Mouse (Mus musculus) forebrain, embryonic 15.5 days (tissue): ENCODE results near the gene Nmrk2. TPM values are rescaled to one million over a fixed set of nuclear protein-coding genes. Genes with fewer than 3 reads are reported as not detected.
"Not testable (repeated sequence)": the region's sequence is repeated elsewhere in the genome, so short reads cannot be mapped to it uniquely, and the experiment has no call there.

Experiments used
- ATAC-seq: fragments of 200-750 bp; cut with Nextera tagmentation; replicated peaks from 2 replicates; pipeline ENCODE4 v1.8.0; 2017; ENCODE audit warnings: mild to moderate bottlenecking, moderate TSS enrichment, moderate library complexity
- H3K27ac ChIP-seq: fragments of 300-500 bp; sonication (generic); replicated peaks from 2 replicates; pipeline ENCODE4 v1.5.1; 2015; ENCODE audit warnings: mild to moderate bottlenecking, inconsistent platforms
- H3K27me3 ChIP-seq: fragments of 300-500 bp; sonication (generic); 2 replicates; pipeline ENCODE4 v1.6.1; 2015; ENCODE audit warnings: inconsistent platforms
- H3K36me3 ChIP-seq: fragments of 300-500 bp; sonication (generic); 2 replicates; pipeline ENCODE4 v1.6.1; 2015; ENCODE audit warnings: mild to moderate bottlenecking, inconsistent platforms
- H3K4me1 ChIP-seq: fragments of 300-500 bp; sonication (generic); 2 replicates; pipeline ENCODE4 v1.6.1; 2015; ENCODE audit warnings: inconsistent platforms
- H3K4me2 ChIP-seq: fragments of 300-500 bp; sonication (generic); replicated peaks from 2 replicates; pipeline ENCODE4 v1.6.1; 2015; ENCODE audit warnings: mild to moderate bottlenecking, inconsistent platforms
- H3K4me3 ChIP-seq: fragments of 300-500 bp; sonication (generic); 2 replicates; pipeline ENCODE4 v1.5.1; 2015; ENCODE audit warnings: mild to moderate bottlenecking, inconsistent platforms
- H3K9ac ChIP-seq: fragments of 300-500 bp; sonication (generic); replicated peaks from 2 replicates; pipeline ENCODE4 v1.6.1; 2015; ENCODE audit warnings: mild to moderate bottlenecking, inconsistent platforms
- H3K9me3 ChIP-seq: fragments of 300-500 bp; sonication (generic); 2 replicates; pipeline ENCODE4 v1.6.1; 2016; ENCODE audit warnings: inconsistent platforms
- WGBS: fragments of 180-500 bp; shearing (Covaris S2); methylation state at CpG from one replicate; pipeline ENCODE4 v1.1.7; 2015; ENCODE audit warnings: mixed read lengths; 5-methylcytosine and 5-hydroxymethylcytosine counted together
- polyA plus RNA-seq: library from polyadenylated mRNA; unstranded; fragments of >200 nt; fragmentation: Nextera tagmentation; extraction: Ambion mirVana; gene quantifications from 2 replicates; pipeline ENCODE4 v1.2.1, GENCODE M21; 2015

Gene Nmrk2
- polyA plus RNA-seq, 1 experiment from 2014 or later, result 0.11 TPM

- 8% methylated on average over 29 of the region's 29 CpGs for WGBS
- Histone ChIP-seq H3K27ac (peak within 1 kb of the TSS; percentile 33; the same call in 1 of the 2 replicates), H3K4me3 (peak within 1 kb of the TSS; percentile 70), H3K4me1 (peaks cover 44% of the 10 kb centered on the region), H3K9ac (peak within 1 kb of the TSS; percentile 71), H3K27me3 (no peaks in the 10 kb centered on the region), H3K9me3 (no peaks in the 10 kb centered on the region), H3K4me2 (peak within 1 kb of the TSS; percentile 59), H3K36me3 (no peaks in the 10 kb centered on the region)
- ATAC-seq, result peak; percentile 62
Measured at GRCm38 (mm10) chr10:81232580-81233225, 30.9 kb upstream of the Nmrk2 start, which contains the start of gene Zfr2. TSS of gene Zfr2 (plus strand) at chr10:81233155.

- Histone ChIP-seq H3K27ac (peak overlapping the region; percentile 94), H3K9ac (no peak overlapping the region; the same call in 1 of the 2 replicates), H3K36me3 (no peaks in the 10 kb centered on the region), H3K4me2 (peak overlapping the region; percentile 76), H3K27me3 (no peaks in the 10 kb centered on the region), H3K4me1 (peaks cover 48% of the 10 kb centered on the region), H3K9me3 (no peaks in the 10 kb centered on the region), H3K4me3 (peak overlapping the region; percentile 69)
- no peak for ATAC-seq
- WGBS, result 46% methylated on average over 7 of the region's 7 CpGs
Measured at GRCm38 (mm10) chr10:81231436-81231835, 29.6 kb upstream of the Nmrk2 start.

- no peaks in the 10 kb centered on the region for H3K9me3 ChIP-seq
- H3K4me1 ChIP-seq, result peaks cover 48% of the 10 kb centered on the region
- ATAC-seq, result peak; percentile 93
Measured at GRCm38 (mm10) chr10:81230438-81231332, 28.8 kb upstream of the Nmrk2 start, which contains the start of gene Atcay. TSS of gene Atcay (minus strand) at chr10:81230833.

GRCm38 (mm10) chr10:81229735-81230437, 28.0 kb upstream of the Nmrk2 start:
- Histone ChIP-seq H3K4me1 (peaks cover 48% of the 10 kb centered on the region), H3K36me3 (0 out of 2 replicates have a peak, but pooled peaks cover 4% of the 10 kb centered on the region), H3K27ac (peak overlapping the region; percentile 94), H3K9ac (peak overlapping the region; percentile 89), H3K27me3 (no peaks in the 10 kb centered on the region), H3K4me3 (peak overlapping the region; percentile 69), H3K9me3 (no peaks in the 10 kb centered on the region), H3K4me2 (peak overlapping the region; percentile 76)
- peak; percentile 13 for ATAC-seq
- WGBS, result 9% methylated on average over 20 of the region's 20 CpGs

More at GRCm38 (mm10) chr10:81230438-81231332, 28.8 kb upstream of the Nmrk2 start, which contains the start of gene Atcay:
- Histone ChIP-seq H3K4me2 (peak within 1 kb of the TSS; percentile 76), H3K4me3 (peak within 1 kb of the TSS; percentile 69), H3K27ac (peak within 1 kb of the TSS; percentile 94), H3K27me3 (no peaks in the 10 kb centered on the region), H3K36me3 (0 out of 2 replicates have a peak, but pooled peaks cover 3% of the 10 kb centered on the region), H3K9ac (peak within 1 kb of the TSS; percentile 89)
- WGBS, result 2% methylated on average over 27 of the region's 27 CpGs

GRCm38 (mm10) chr10:81223731-81224130, 21.9 kb upstream of the Nmrk2 start:
- peaks cover 46% of the 10 kb centered on the region for H3K36me3 ChIP-seq
- 67% methylated on average over 2 of the region's 2 CpGs for WGBS
- not testable (repeated sequence) for H3K4me3 ChIP-seq

GRCm38 (mm10) chr10:81221402-81222015, 19.7 kb upstream of the Nmrk2 start:
- ATAC-seq, result no peak

More at GRCm38 (mm10) chr10:81223731-81224130, 21.9 kb upstream of the Nmrk2 start:
- ATAC-seq, H3K9ac ChIP-seq, H3K9me3 ChIP-seq, H3K27ac ChIP-seq, H3K27me3 ChIP-seq, H3K4me2 ChIP-seq: not testable (repeated sequence)
- peaks cover 15% of the 10 kb centered on the region for H3K4me1 ChIP-seq

GRCm38 (mm10) chr10:81217964-81218363, 16.1 kb upstream of the Nmrk2 start:
- Histone ChIP-seq H3K4me3 (no peak overlapping the region), H3K9me3 (no peaks in the 10 kb centered on the region), H3K9ac (no peak overlapping the region), H3K27me3 (no peaks in the 10 kb centered on the region), H3K36me3 (peaks cover 77% of the 10 kb centered on the region), H3K27ac (no peak overlapping the region), H3K4me2 (no peak overlapping the region), H3K4me1 (no peaks in the 10 kb centered on the region)
- ATAC-seq, result peak; percentile 36; the same call in 1 of the 2 replicates
- WGBS, result 36% methylated on average over 7 of the region's 7 CpGs

More at GRCm38 (mm10) chr10:81221402-81222015, 19.7 kb upstream of the Nmrk2 start:
- no peaks in the 10 kb centered on the region for H3K27me3 ChIP-seq
- H3K27ac ChIP-seq, result no peak overlapping the region
- peaks cover 62% of the 10 kb centered on the region for H3K36me3 ChIP-seq
- no peaks in the 10 kb centered on the region for H3K4me1 ChIP-seq
- WGBS, result 91% methylated on average over 5 of the region's 5 CpGs
- H3K9ac ChIP-seq, result no peak overlapping the region
- no peaks in the 10 kb centered on the region for H3K9me3 ChIP-seq
- H3K4me2 ChIP-seq, result no peak overlapping the region
- no peak overlapping the region for H3K4me3 ChIP-seq

GRCm38 (mm10) chr10:81217267-81217666, 15.4 kb upstream of the Nmrk2 start:
- not testable (repeated sequence) for H3K4me2 ChIP-seq, ATAC-seq, H3K27ac ChIP-seq, H3K9me3 ChIP-seq, H3K4me3 ChIP-seq, H3K27me3 ChIP-seq, H3K4me1 ChIP-seq, H3K9ac ChIP-seq
- H3K36me3 ChIP-seq, result peaks cover 80% of the 10 kb centered on the region
- WGBS, result 26% methylated on average over 1 of the region's 1 CpGs

GRCm38 (mm10) chr10:81216810-81217209, 15.0 kb upstream of the Nmrk2 start:
- H3K27ac ChIP-seq, result no peak overlapping the region
- H3K27me3 ChIP-seq, result no peaks in the 10 kb centered on the region
- H3K4me3 ChIP-seq, result no peak overlapping the region
- H3K4me1 ChIP-seq, result no peaks in the 10 kb centered on the region
- no peak for ATAC-seq
- H3K4me2 ChIP-seq, result no peak overlapping the region
- WGBS, result 88% methylated on average over 6 of the region's 6 CpGs
- H3K9me3 ChIP-seq, result peaks cover 5% of the 10 kb centered on the region; the same call in 1 of the 2 replicates
- no peak overlapping the region for H3K9ac ChIP-seq
- peaks cover 81% of the 10 kb centered on the region for H3K36me3 ChIP-seq

GRCm38 (mm10) chr10:81216260-81216659, 14.4 kb upstream of the Nmrk2 start:
- WGBS, result 92% methylated on average over 6 of the region's 6 CpGs
- ATAC-seq, result no peak
- Histone ChIP-seq H3K9me3 (peaks cover 6% of the 10 kb centered on the region; the same call in 1 of the 2 replicates), H3K4me2 (no peak overlapping the region), H3K36me3 (peaks cover 80% of the 10 kb centered on the region), H3K27ac (no peak overlapping the region), H3K4me1 (no peaks in the 10 kb centered on the region), H3K9ac (no peak overlapping the region), H3K27me3 (no peaks in the 10 kb centered on the region), H3K4me3 (no peak overlapping the region)

GRCm38 (mm10) chr10:81210154-81210553, 8.3 kb upstream of the Nmrk2 start:
- 97% methylated on average over 5 of the region's 5 CpGs for WGBS
- H3K9ac ChIP-seq, result no peak overlapping the region
- no peaks in the 10 kb centered on the region for H3K27me3 ChIP-seq
- no peaks in the 10 kb centered on the region for H3K4me1 ChIP-seq
- ATAC-seq, result no peak
- no peak overlapping the region for H3K4me2 ChIP-seq
- peaks cover 6% of the 10 kb centered on the region; the same call in 1 of the 2 replicates for H3K9me3 ChIP-seq
- no peak overlapping the region for H3K27ac ChIP-seq
- no peak overlapping the region for H3K4me3 ChIP-seq
- peaks cover 89% of the 10 kb centered on the region for H3K36me3 ChIP-seq
